Mouse (Mus musculus) liver, embryonic 16.5 days (tissue): Measurements from ENCODE around the gene P4htm. TPM values are rescaled to one million over a fixed set of nuclear protein-coding genes. Genes with fewer than 3 reads are reported as not detected.

Experiments used
- ATAC-seq: fragments of 200-750 bp; cut with Nextera tagmentation; 2 replicates; pipeline ENCODE4 v1.8.0; 2017; ENCODE audit warnings: low read depth, mild to moderate bottlenecking, moderate number of reproducible peaks, moderate library complexity
- H3K27ac ChIP-seq: fragments of 300-500 bp; sonication (generic); 2 replicates; pipeline ENCODE4 v1.5.1; 2014; ENCODE audit warnings: mild to moderate bottlenecking, low read length
- H3K27me3 ChIP-seq: fragments of 300-500 bp; sonication (generic); 2 replicates; pipeline ENCODE4 v1.6.1; 2014; ENCODE audit warnings: low read depth, low read length, mixed read lengths; ENCODE audit not compliant: control insufficient read depth, insufficient read depth
- H3K36me3 ChIP-seq: fragments of 300-500 bp; sonication (generic); 2 replicates; pipeline ENCODE4 v1.6.1; 2014; ENCODE audit warnings: mild to moderate bottlenecking; ENCODE audit not compliant: control insufficient read depth, insufficient read depth
- H3K4me1 ChIP-seq: fragments of 300-500 bp; sonication (generic); 2 replicates; pipeline ENCODE4 v1.6.1; 2014; ENCODE audit warnings: low read depth, low read length, mixed read lengths; ENCODE audit not compliant: control insufficient read depth
- H3K4me2 ChIP-seq: fragments of 300-500 bp; sonication (generic); 2 replicates; pipeline ENCODE4 v1.6.1; 2014; ENCODE audit warnings: low read depth, low read length, mixed read lengths
- H3K4me3 ChIP-seq: fragments of 300-500 bp; sonication (generic); 2 replicates; pipeline ENCODE4 v1.5.1; 2014; ENCODE audit warnings: low read depth, mild to moderate bottlenecking, low read length
- H3K9ac ChIP-seq: fragments of 300-500 bp; sonication (generic); 2 replicates; pipeline ENCODE4 v1.6.1; 2014; ENCODE audit warnings: low read depth, low read length
- H3K9me3 ChIP-seq: fragments of 300-500 bp; sonication (generic); replicated peaks from 2 replicates; pipeline ENCODE4 v1.6.1; 2016; ENCODE audit warnings: low read length; ENCODE audit not compliant: control insufficient read depth
- WGBS: fragments of 180-500 bp; shearing (Covaris S2); extraction: QIAGEN DNeasy Blood & Tissue Kit; methylation state at CpG from one replicate; pipeline ENCODE4 v1.1.7; 2014; ENCODE audit not compliant: insufficient replicate concordance; 5-methylcytosine and 5-hydroxymethylcytosine counted together
- microRNA counts: library from miRNA; unstranded; fragments of <30 nt; microRNA quantifications from one replicate; lab custom pipeline; 2016
- microRNA-seq: library from miRNA; unstranded; fragments of <30 nt; microRNA quantifications from one replicate; pipeline ENCODE4, GENCODE M21; 2016
- polyA plus RNA-seq: library from polyadenylated mRNA; unstranded; fragments of >200 nt; fragmentation: Nextera tagmentation; extraction: Ambion mirVana; gene quantifications from 2 replicates; pipeline ENCODE4 v1.2.1, GENCODE M21; 2015

The P4htm gene
- polyA plus RNA-seq, 1 experiment from 2014 or later, result 0.48 TPM

DNA sequence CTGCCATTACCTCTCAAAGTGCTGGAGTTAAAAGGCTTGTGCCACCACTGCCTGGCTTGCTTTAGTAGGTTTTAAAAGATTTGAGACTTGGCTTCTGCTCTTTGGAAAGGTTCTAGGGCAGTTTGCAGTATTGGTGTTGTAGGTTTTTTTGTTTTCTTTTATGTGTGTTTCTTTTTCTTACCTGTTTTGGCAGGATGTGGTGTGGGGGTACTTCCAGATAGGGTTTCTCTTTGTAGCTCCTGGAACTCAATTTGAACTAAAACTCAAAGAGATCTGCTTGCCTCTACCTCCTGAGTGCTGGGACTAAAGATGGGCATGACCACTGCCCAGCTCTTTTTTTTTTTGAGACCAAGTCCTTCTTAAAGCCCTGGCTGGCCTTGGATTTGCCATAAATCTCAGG is 56.6 kb downstream of the P4htm start:
- H3K36me3 ChIP-seq, result peaks cover 52% of the 10 kb centered on the region
- no peaks in the 10 kb centered on the region for H3K4me1 ChIP-seq
- no peaks in the 10 kb centered on the region for H3K9me3 ChIP-seq
- H3K4me3 ChIP-seq, result no peak overlapping the region
- H3K9ac ChIP-seq, result no peak overlapping the region; the same call in 1 of the 2 replicates
- H3K4me2 ChIP-seq, result no peak overlapping the region
- no peak for ATAC-seq
- no peaks in the 10 kb centered on the region for H3K27me3 ChIP-seq
- H3K27ac ChIP-seq, result no peak overlapping the region

DNA sequence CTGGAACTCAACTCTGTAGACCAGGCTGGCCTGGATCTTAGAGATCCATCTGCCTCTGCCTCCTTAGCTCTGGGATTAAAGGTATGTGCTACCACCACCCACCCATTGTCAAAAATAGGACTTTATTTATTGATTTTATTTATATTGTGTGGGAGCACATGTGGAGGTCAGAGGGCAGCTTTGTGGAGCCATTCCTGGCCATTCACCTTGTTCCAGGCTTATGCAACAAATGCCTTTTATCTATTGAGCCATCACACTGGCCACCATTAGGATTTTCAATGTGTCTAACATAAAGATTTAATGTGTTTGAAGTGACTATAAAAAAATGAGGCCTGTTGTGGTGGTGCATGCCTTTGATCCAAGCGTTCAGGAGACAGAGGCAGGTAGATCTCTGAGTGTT is 66.0 kb downstream of the P4htm start:
- ATAC-seq, result no peak
- Histone ChIP-seq H3K36me3 (peaks cover 53% of the 10 kb centered on the region), H3K4me1 (no peaks in the 10 kb centered on the region), H3K9ac (no peak overlapping the region), H3K9me3 (no peaks in the 10 kb centered on the region), H3K27ac (no peak overlapping the region), H3K4me2 (no peak overlapping the region), H3K27me3 (no peaks in the 10 kb centered on the region), H3K4me3 (no peak overlapping the region)
- 96% methylated on average over 1 of the region's 1 CpGs for WGBS

DNA sequence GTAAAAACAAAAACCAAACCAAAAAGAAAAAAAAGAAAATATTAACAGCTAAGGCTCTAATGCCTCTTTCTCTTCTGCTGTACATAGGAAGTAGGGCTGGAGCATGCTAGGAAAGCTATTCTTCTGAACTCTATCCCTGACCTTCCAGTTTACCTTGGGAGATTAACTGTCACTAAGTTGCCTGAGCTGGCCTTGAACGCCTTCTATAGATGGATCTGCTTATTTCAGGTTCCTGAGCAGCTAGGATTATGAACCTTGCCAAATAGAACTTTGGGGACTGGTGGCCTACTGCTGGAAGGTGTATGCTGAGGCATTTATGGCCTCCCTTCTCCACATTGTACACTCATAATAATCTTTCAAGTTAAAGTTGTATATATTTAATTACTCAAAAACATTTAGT is 66.5 kb downstream of the P4htm start:
- Histone ChIP-seq H3K9ac (no peak overlapping the region), H3K9me3 (no peaks in the 10 kb centered on the region), H3K27ac (no peak overlapping the region), H3K4me3 (no peak overlapping the region), H3K27me3 (no peaks in the 10 kb centered on the region), H3K36me3 (peaks cover 51% of the 10 kb centered on the region), H3K4me1 (no peaks in the 10 kb centered on the region; the same call in 1 of the 2 replicates), H3K4me2 (no peak overlapping the region)
- ATAC-seq, result no peak
- WGBS, result 70% methylated on average over 1 of the region's 1 CpGs

MicroRNAs within 50 kb of the gene (microRNA counts, 519-probe panel; counts per million panel counts)
- microRNA mmu-miR-191 (lab: Ali Mortazavi, UCI), result 2,686 counts per million, percentile 73 among the panel's probes with 10 or more counts
- 2,679 counts per million, percentile 73 among the panel's probes with 10 or more counts for microRNA mmu-miR-425 (lab: Ali Mortazavi, UCI)

Small RNA genes within 50 kb of the gene (microRNA-seq; reads per million reads assigned to microRNA genes)
- gene Gm24083 (not detected), gene Mir191 (not detected), gene Mir425 (3,986 reads per million, percentile 87 among the genes with 10 or more reads in this experiment)

Other genes with a start within 250 kb of the P4htm start
- 61.7 and 68.8 TPM in 2 replicates for gene Usp4, start 249.8 kb downstream of the P4htm start, polyA plus RNA-seq
- gene 1700102P08Rik, start 204.9 kb downstream of the P4htm start, polyA plus RNA-seq, result 0.60 and 0.70 TPM in 2 replicates
- 0.08 and 0.15 TPM in 2 replicates for gene Ccdc36, start 169.2 kb downstream of the P4htm start, polyA plus RNA-seq
- gene BC048562, start 161.2 kb downstream of the P4htm start, polyA plus RNA-seq, result not detected in 2 replicates
- 17.4 and 19.8 TPM in 2 replicates for gene Ccdc71, start 137.1 kb downstream of the P4htm start, polyA plus RNA-seq
- 13.3 and 14.8 TPM in 2 replicates for gene Klhdc8b, start 136.1 kb downstream of the P4htm start, polyA plus RNA-seq
- 9.7 and 10.7 TPM in 2 replicates for gene Lamb2, start 117.9 kb downstream of the P4htm start, polyA plus RNA-seq
- gene Usp19, start 107.1 kb downstream of the P4htm start, polyA plus RNA-seq, result 25.7 and 28.6 TPM in 2 replicates
- gene Qars, start 90.0 kb downstream of the P4htm start, polyA plus RNA-seq, result 47.0 and 51.4 TPM in 2 replicates
- gene Qrich1, start 80.9 kb downstream of the P4htm start, polyA plus RNA-seq, result 42.7 and 44.2 TPM in 2 replicates
- 80.0 and 86.8 TPM in 2 replicates for gene Impdh2, start 37.4 kb downstream of the P4htm start, polyA plus RNA-seq
- gene Ndufaf3, start 30.2 kb downstream of the P4htm start, polyA plus RNA-seq, result 21.6 and 21.9 TPM in 2 replicates
- 27.3 and 30.0 TPM in 2 replicates for gene Dalrd3, start 27.8 kb downstream of the P4htm start, polyA plus RNA-seq
- 10.0 and 12.2 TPM in 2 replicates for gene Wdr6, start 18.9 kb downstream of the P4htm start, polyA plus RNA-seq
- gene Arih2, start 51.7 kb upstream of the P4htm start, polyA plus RNA-seq, result 30.4 and 31.6 TPM in 2 replicates
- gene Slc25a20, start 64.4 kb upstream of the P4htm start, polyA plus RNA-seq, result 28.9 and 30.9 TPM in 2 replicates
- 6.6 and 8.8 TPM in 2 replicates for gene Prkar2a, start 91.6 kb upstream of the P4htm start, polyA plus RNA-seq
- gene Ip6k2, start 186.1 kb upstream of the P4htm start, polyA plus RNA-seq, result 12.4 and 13.6 TPM in 2 replicates
- gene Nckipsd, start 210.7 kb upstream of the P4htm start, polyA plus RNA-seq, result 3.5 and 3.6 TPM in 2 replicates
- gene Celsr3, start 228.7 kb upstream of the P4htm start, polyA plus RNA-seq, result 0.16 and 0.22 TPM in 2 replicates